Mouse (Mus musculus) hindbrain, postnatal 0 days (tissue): ENCODE measurements at regions not wholly inside any gene's neighbourhood (a gene's known extent, or its start where the extent isn't known, plus 50 kb on each side); places are given as distances from the start of the nearest gene placed in this dataset.

Experiments
- ATAC-seq: fragments of 200-750 bp; cut with Nextera tagmentation; 2 replicates; pipeline ENCODE4 v1.8.0; 2017; ENCODE audit warnings: mild to moderate bottlenecking, moderate TSS enrichment, moderate library complexity
- DNase-seq: peaks from one replicate; pipeline ENCODE4 v3.0.0-alpha.2; 2015; ENCODE audit warnings: low spot score
- H3K27ac ChIP-seq: fragments of 300-500 bp; sonication (generic); 2 replicates; pipeline ENCODE4 v1.5.1; 2014; ENCODE audit warnings: mild to moderate bottlenecking
- H3K27me3 ChIP-seq: fragments of 300-500 bp; sonication (generic); 2 replicates; pipeline ENCODE4 v1.6.1; 2014; ENCODE audit warnings: low read length, mixed read lengths; ENCODE audit not compliant: insufficient read depth
- H3K36me3 ChIP-seq: fragments of 300-500 bp; sonication (generic); 2 replicates; pipeline ENCODE4 v1.6.1; 2014; ENCODE audit warnings: low read length, mixed read lengths; ENCODE audit not compliant: insufficient read depth
- H3K4me1 ChIP-seq: fragments of 300-500 bp; sonication (generic); 2 replicates; pipeline ENCODE4 v1.6.1; 2014; ENCODE audit warnings: antibody characterized with exemption, low read length, mixed read lengths; ENCODE audit not compliant: insufficient read depth
- H3K4me2 ChIP-seq: fragments of 300-500 bp; sonication (generic); 2 replicates; pipeline ENCODE4 v1.6.1; 2014; ENCODE audit warnings: low read depth, mild to moderate bottlenecking, low read length, moderate library complexity, mixed read lengths
- H3K4me3 ChIP-seq: fragments of 300-500 bp; sonication (generic); 2 replicates; pipeline ENCODE4 v1.5.1; 2014; ENCODE audit warnings: low read length
- H3K9ac ChIP-seq: fragments of 300-500 bp; sonication (generic); replicated peaks from 2 replicates; pipeline ENCODE4 v1.6.1; 2014; ENCODE audit warnings: mild to moderate bottlenecking, low read length, moderate library complexity, mixed read lengths
- H3K9me3 ChIP-seq: fragments of 300-500 bp; sonication (generic); 2 replicates; pipeline ENCODE4 v1.6.1; 2016; ENCODE audit warnings: low read length, mixed read lengths
- CTCF ChIP-seq: IDR thresholded peaks from 2 replicates; pipeline ENCODE4 v1.5.1; 2016; ENCODE audit warnings: antibody characterized with exemption, control low read depth, low read depth
- WGBS: fragments of 180-500 bp; shearing (Covaris S2); extraction: QIAGEN DNeasy Blood & Tissue Kit; methylation state at CpG from one replicate; pipeline ENCODE4 v1.1.7; 2014; 5-methylcytosine and 5-hydroxymethylcytosine counted together

- H3K9me3 ChIP-seq = no peaks in the 10 kb centered on the region
- WGBS = 47% methylated on average over 5 of the region's 5 CpGs
- no peak for ATAC-seq
- no peaks in the 10 kb centered on the region for H3K36me3 ChIP-seq
- no peak overlapping the region for H3K27ac ChIP-seq
- DNase-seq = peak; percentile 70
- H3K4me2 ChIP-seq = no peak overlapping the region
- TF ChIP-seq CTCF = no peak
- no peak overlapping the region for H3K4me3 ChIP-seq
- no peaks in the 10 kb centered on the region for H3K4me1 ChIP-seq
- no peak overlapping the region for H3K9ac ChIP-seq
- H3K27me3 ChIP-seq = no peaks in the 10 kb centered on the region
These were observed 166.9 kb upstream of the Rora start for GRCm38 (mm10) chr9:68486646-68487045.

- Histone ChIP-seq H3K9me3 (no peaks in the 10 kb centered on the region), H3K27me3 (no peaks in the 10 kb centered on the region), H3K36me3 (no peaks in the 10 kb centered on the region), H3K9ac (no peak overlapping the region), H3K4me1 (no peaks in the 10 kb centered on the region), H3K27ac (no peak overlapping the region), H3K4me2 (no peak overlapping the region), H3K4me3 (no peak overlapping the region)
- 80% methylated on average over 2 of the region's 2 CpGs for WGBS
- ATAC-seq (no peak), DNase-seq (no peak)
- TF ChIP-seq CTCF = no peak
These were observed 162.4 kb upstream of the Rora start for GRCm38 (mm10) chr9:68491151-68491550.

GRCm38 (mm10) chr9:68521218-68521617 lies 132.4 kb upstream of the Rora start:
- Histone ChIP-seq H3K4me1 (no peaks in the 10 kb centered on the region), H3K4me2 (no peak overlapping the region), H3K27me3 (no peaks in the 10 kb centered on the region), H3K27ac (no peak overlapping the region), H3K36me3 (no peaks in the 10 kb centered on the region), H3K9ac (no peak overlapping the region), H3K9me3 (no peaks in the 10 kb centered on the region), H3K4me3 (no peak overlapping the region)
- no peak for TF ChIP-seq CTCF
- ATAC-seq (no peak), DNase-seq (no peak)
- WGBS = 45% methylated on average over 5 of the region's 5 CpGs

- Histone ChIP-seq H3K4me3 (no peak overlapping the region), H3K9me3 (no peaks in the 10 kb centered on the region), H3K27ac (no peak overlapping the region), H3K9ac (no peak overlapping the region), H3K4me2 (0 out of 2 replicates have a peak overlapping the region, but pooled peaks have one; percentile 18), H3K27me3 (no peaks in the 10 kb centered on the region), H3K4me1 (no peaks in the 10 kb centered on the region), H3K36me3 (no peaks in the 10 kb centered on the region)
- no peak for TF ChIP-seq CTCF
- WGBS = 54% methylated on average over 14 of the region's 14 CpGs
- ATAC-seq = no peak
- DNase-seq = peak; percentile 27
These were observed 91.6 kb upstream of the Rora start for GRCm38 (mm10) chr9:68561767-68562552.

- WGBS = 75% methylated on average over 4 of the region's 4 CpGs
- Histone ChIP-seq H3K36me3 (no peaks in the 10 kb centered on the region), H3K4me3 (no peak overlapping the region), H3K4me1 (no peaks in the 10 kb centered on the region), H3K27ac (no peak overlapping the region), H3K9me3 (no peaks in the 10 kb centered on the region), H3K4me2 (no peak overlapping the region), H3K9ac (no peak overlapping the region), H3K27me3 (no peaks in the 10 kb centered on the region)
- no peak for ATAC-seq
- DNase-seq = no peak
- TF ChIP-seq CTCF = no peak
These were observed 90.4 kb upstream of the Rora start for GRCm38 (mm10) chr9:68563206-68563605.

GRCm38 (mm10) chr9:68585751-68586150 lies 67.8 kb upstream of the Rora start:
- no peak for DNase-seq
- 27% methylated on average over 1 of the region's 1 CpGs for WGBS
- Histone ChIP-seq H3K4me3 (no peak overlapping the region), H3K9me3 (no peaks in the 10 kb centered on the region), H3K4me2 (no peak overlapping the region), H3K4me1 (no peaks in the 10 kb centered on the region), H3K9ac (no peak overlapping the region), H3K27ac (no peak overlapping the region), H3K27me3 (no peaks in the 10 kb centered on the region), H3K36me3 (no peaks in the 10 kb centered on the region)
- TF ChIP-seq CTCF = no peak
- ATAC-seq = no peak

GRCm38 (mm10) chr9:68591023-68591422 lies 62.6 kb upstream of the Rora start:
- Histone ChIP-seq H3K27ac (no peak overlapping the region), H3K9ac (no peak overlapping the region), H3K9me3 (no peaks in the 10 kb centered on the region), H3K4me1 (no peaks in the 10 kb centered on the region), H3K4me2 (no peak overlapping the region), H3K27me3 (no peaks in the 10 kb centered on the region), H3K4me3 (no peak overlapping the region), H3K36me3 (no peaks in the 10 kb centered on the region)
- 90% methylated on average over 8 of the region's 8 CpGs for WGBS
- ATAC-seq (no peak), DNase-seq (no peak)
- no peak for TF ChIP-seq CTCF
